Mouse (Mus musculus) E14TG2a.4 (cell line): ENCODE measurements around the gene Ttn.

Experiments
- CTCF ChIP-seq: conservative IDR thresholded peaks from 2 replicates; pipeline ENCODE4 v1.5.1; 2014; ENCODE audit warnings: low read length
- NANOG ChIP-seq: IDR thresholded peaks from 2 replicates; pipeline ENCODE4 v1.6.1; 2014; ENCODE audit warnings: borderline replicate concordance, low read length, mixed read lengths
- POU5F1 ChIP-seq: IDR thresholded peaks from 2 replicates; pipeline ENCODE4 v1.6.1; 2014; ENCODE audit warnings: low read length, borderline replicate concordance

DNA sequence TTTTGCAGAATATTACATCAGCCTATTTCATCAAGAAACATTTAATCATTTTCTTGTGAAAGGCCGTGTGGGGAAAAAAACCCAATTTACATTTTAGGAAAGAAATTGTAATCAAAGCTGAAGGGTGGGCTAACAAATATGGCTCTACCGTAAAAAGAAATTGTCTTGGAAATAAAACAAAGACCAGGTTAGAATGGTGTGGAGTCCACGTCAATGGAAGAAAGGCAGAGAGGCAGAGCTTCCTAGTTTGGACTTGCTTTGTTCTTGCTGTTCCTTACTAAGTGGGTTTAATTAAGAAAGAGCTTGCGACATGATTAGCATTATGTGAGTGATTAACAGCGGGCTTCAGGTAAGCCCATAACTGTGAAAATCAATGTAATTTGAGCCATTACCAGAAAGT is 11.3 kb downstream of the Ttn start:
- TF ChIP-seq CTCF: no peak
- TF ChIP-seq NANOG: no peak
- no peak for TF ChIP-seq POU5F1
